Mouse (Mus musculus) monocyte, adult 2 months (primary cell): ENCODE data around the gene C1qbp.
A peak's percentile ranks its signal among the peaks of the same experiment; 100 is the strongest.

Experiments
- DNase-seq, 2 experiments: peaks; one replicate each; pipeline ENCODE4 v3.0.0; 2022; ENCODE audit warnings: low spot score in 2 of 2, low read depth in 1 of 2

Gene C1qbp

GRCm38 (mm10) chr11:70982557-70983228 is at the start of gene C1qbp:
Gene C1qbp, minus strand, starts transcription at chr11:70983026.
- DNase-seq = peak; percentile 76 to 88

- DNase-seq = no peak
These were observed 49.2 kb upstream of the C1qbp start for GRCm38 (mm10) chr11:71032070-71032469.

GRCm38 (mm10) chr11:71029403-71030118 is 46.7 kb upstream of the C1qbp start:
- DNase-seq = no peak

DNA sequence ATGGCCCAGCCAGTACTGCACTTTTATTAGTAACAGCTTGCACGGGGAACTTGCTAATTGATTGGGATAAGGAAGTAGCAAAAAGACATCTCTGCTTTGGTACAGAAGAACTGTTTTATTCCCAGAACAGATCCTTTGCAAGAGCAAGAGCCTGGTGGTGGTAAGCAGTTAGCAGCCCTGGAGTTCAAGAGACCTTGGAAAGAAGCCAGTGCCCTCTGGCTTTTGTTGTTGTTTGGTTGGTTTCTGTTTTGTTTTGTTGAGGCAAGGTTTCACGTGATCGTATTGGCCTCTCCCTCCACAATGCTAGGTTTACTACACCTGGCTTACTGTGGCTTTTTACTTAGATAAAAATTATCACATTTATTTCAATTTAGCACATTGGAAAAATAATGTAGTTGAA is 45.5 kb upstream of the C1qbp start:
- DNase-seq = no peak

DNA sequence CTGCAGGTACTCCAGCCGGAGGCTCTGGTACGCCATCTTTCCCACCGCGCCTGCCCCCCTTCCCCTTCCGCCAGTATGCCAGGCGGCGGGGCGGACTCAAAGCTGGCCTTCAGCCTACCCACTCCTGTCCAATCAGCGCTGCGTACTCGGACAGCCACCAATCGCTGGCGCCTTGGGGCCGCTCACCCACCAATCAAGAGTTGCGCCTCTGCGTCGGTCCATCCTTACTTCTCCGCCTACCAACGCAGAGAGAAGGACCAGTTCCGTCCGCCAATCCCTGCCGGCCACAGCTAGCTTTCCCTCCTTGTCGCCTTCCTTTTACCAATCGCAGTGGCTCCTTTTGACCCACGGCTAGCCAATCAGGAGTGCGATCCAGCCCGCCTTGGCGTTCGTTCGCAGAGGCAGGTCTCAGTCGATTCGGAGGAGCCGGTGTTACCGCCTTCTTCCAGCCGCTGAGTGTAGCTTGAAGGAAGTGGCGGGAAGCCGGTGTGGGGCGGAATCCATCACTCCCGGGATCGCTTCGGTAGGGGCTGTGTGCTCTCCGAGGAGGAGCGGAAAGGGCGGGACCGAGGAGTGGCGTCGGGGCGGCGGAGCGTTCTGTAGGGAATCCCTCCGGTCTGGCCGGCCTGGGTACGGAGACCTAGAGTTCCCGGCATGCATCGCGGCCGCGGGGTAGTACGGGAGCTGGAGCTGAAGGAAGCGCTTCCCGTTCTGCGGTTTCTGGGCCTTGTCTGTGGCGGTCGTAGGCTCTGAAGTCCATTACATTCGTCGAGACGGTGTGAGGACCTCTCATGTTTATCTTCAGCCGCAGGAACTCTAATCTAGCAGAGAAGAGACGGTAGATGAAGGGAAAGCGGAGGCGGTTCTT is 36.6 kb upstream of the C1qbp start, which contains the start of the genes Mis12 and Derl2:
Gene Mis12, plus strand, starts transcription at position 411 of the 868 bp plus-strand sequence.
Gene Derl2, minus strand, starts transcription at position 641 of the 868 bp plus-strand sequence.
- peak; percentile 94 to 99 for DNase-seq

- DNase-seq = no peak
These were observed 35.8 kb upstream of the C1qbp start for GRCm38 (mm10) chr11:71018416-71019200.

- no peak for DNase-seq
These were observed 34.2 kb upstream of the C1qbp start for GRCm38 (mm10) chr11:71017051-71017450.

- DNase-seq = no peak
These were observed 29.9 kb upstream of the C1qbp start for GRCm38 (mm10) chr11:71012743-71013142.

- no peak for DNase-seq
These were observed 25.5 kb upstream of the C1qbp start for GRCm38 (mm10) chr11:71008321-71008720.

DNA sequence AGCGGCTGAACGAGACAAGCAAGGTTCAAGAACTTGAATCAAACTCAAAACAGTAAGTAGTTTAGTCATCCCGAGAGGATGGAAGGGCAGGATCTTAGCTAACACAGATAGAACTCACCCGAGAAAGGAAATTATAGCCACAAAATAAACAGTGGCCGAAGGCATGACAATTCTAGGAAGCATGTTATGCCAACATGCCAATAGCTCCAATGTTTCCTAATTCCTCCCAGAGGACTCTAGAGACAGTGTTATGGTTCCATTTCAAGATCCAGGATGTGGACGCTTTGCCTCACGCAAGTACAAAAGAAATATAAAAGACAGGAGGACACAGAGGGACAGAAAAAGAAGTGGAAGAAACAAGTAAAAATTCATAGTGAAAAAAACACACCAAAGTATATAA is 25.0 kb upstream of the C1qbp start:
- no peak for DNase-seq

- DNase-seq = no peak
These were observed 24.2 kb upstream of the C1qbp start for GRCm38 (mm10) chr11:71007026-71007425.

DNA sequence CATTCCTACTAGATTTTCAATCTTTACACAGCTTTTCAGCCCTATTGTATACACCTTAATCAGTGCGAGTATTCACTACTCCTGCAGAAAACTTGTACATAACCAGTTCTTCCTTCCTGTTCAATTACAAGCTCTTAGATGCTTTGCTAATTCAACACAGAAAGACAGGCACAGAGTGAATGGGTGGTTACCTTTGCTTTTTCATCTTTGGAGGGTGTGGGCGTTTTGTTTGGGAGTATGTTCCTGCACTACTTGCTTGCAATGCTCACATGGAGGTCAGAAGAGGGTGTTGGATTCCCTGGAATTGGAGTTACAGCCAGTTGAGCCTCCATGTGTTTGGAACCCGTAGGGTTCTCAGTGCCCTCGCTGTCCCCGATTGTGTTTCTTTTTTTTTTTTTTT is 22.2 kb upstream of the C1qbp start:
- no peak for DNase-seq

DNA sequence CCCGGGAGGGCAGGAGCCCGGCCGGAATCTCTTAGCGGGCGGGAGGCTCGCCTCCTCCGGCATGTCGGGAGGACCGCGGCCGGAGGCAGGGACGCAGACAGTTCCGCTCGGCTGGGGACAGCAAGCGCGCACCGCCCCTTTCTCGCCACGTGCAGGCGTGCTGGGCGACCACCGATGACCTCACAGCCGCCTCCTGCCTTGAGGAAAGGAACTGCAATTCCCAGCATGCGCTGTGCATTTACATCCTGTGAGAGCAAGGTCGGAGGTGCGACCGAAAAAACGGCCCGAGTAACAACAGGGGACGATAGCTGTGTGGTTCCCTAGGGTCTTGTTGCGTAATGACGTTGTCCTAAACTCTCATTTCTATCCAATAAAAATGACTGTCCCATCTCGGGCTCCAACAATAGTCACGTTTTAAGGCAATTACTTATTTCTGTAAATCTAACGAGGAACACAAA is 21.5 kb upstream of the C1qbp start, which contains the start of gene Dhx33:
Gene Dhx33, minus strand, starts transcription at position 122 of the 458 bp plus-strand sequence.
- DNase-seq = peak; percentile 88 to 89

GRCm38 (mm10) chr11:71003611-71004315 is 20.9 kb upstream of the C1qbp start:
- no peak for DNase-seq

- no peak for DNase-seq
These were observed 18.3 kb upstream of the C1qbp start for GRCm38 (mm10) chr11:71001167-71001566.

DNA sequence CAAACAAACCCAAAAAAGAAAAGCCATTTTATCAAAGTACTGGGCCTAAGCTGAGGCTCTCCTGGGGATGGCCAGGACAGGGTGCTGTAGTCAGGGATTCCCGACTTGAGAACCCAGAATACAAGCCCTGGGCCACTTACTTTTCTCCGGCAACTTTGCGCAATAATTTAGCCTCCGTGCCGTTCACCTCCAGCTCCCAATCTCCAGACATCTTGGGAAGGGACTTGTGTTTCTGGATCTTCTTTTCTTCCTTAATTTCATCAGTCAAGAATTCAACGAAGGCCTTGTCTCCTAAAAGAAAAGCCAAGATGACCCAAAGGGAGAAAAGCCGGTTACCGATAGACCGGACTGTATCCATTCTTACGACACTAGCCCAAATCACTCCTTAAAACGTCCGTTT is 796 bp downstream of the C1qbp start:
- no peak for DNase-seq

DNA sequence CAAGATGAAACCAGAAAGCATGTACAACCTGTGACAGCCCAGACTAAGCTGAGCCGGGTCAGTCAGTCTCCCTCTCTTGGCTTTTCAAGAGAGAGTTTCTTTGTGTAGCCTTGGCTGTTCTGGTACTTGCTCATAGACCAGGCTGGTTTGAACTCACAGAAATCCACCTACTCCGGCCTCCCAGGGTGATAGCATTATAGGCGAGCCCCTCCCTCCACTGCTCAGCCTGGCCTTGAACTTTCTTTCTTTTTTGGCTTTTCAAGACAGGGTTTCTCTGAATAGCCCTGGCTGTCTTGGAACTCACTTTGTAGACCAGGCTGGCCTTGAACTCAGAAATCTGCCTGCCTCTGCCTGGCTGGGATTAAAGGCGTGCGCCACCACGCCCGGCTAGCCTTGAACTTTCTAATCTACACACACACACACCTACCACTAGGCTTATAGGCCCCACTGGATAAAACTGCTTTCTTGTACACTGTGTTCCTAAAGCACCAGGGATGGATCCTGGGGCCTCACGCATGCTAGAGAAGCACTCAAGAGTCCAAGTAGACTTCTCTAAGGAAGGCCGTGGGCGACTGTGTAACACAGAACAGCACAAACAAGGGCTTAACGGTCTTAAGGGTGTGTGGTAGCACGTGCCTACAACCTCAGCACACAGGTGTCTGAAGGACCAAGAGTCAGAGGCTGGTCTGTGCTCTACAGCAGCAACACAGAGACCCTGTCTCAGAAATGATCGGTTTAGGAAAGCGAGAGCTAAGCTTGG is 1.9 kb downstream of the C1qbp start:
- no peak for DNase-seq

DNA sequence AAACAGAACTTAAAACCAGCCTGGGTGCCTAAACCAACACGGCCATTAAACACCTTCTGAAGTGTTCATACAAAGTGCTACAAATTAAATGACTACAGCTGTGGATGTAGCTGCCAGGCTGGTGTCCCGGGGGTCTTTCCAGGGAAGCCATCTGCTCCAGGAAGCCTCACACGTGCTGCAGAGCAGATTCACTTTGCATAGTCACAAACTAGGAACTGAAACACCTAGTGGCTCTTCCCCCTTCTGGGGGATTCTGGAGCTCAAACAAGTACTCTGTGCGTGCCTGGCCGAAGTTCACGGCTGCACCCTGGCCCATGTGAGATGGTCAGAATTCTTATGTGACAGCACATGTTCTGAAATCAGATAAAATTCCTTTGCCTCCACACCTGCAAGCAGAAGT is 2.6 kb downstream of the C1qbp start:
- DNase-seq = no peak

DNA sequence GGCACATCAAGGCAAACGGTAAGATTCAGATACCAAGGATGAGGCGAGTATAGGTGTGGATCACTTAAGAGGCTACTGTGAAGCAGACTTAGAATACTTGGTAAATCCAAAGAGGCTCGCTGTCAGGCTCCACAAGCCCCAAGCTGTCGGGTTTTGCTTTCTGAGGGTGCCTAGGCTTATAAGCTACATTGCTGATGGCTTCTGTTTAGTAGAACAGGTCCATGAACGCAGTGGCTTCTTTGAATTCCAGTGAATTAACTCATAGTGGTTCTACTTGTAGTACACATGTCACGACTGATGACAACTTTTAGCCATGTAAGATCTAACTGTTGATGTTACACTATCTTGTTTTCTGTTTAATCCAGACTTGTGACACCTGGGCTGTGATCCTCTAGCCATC is 5.5 kb downstream of the C1qbp start:
- DNase-seq = no peak
